Mouse (Mus musculus): ENCODE data around the gene Tlr12. TPM values are rescaled to one million over a fixed set of nuclear protein-coding genes. Genes with fewer than 3 reads are reported as not detected.
"Not testable (repeated sequence)": the region's sequence is repeated elsewhere in the genome, so short reads cannot be mapped to it uniquely, and the experiment has no call there.

Gene Tlr12
- polyA plus RNA-seq, 1 experiment from 2014 or later = 0.91 TPM

DNA sequence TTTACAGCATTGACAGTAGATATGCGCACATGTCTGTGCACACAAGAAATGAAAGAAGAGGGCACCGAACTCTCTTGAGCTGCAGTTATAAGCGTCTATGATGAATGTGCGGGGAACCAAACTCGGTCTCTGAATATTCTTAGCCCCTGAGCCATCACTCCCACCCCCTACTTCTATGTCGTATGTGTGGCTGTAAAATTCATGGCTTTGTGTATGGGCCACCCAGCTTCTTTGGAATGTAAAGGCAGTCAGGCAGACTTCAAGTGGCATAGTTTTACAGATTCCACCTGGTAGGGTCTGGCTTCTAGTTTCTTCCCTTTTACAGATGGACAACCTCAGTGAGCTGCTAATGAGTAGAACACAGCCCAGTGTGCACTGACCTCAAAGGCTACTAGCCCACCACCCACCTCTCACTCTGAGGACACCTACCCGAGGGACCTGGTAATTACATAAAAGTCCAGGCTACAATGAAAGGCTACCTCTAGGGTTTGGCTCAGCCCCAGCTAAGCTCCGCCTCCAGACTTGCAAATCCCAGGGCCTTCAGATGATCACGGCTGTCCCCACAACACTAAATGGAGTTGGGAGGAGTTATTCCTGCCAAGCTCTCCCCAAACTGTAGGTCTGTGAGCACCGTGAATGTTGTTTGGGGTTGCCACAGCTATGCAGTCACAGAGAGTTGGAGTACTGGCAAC, 17.6 kb upstream of the Tlr12 start:
- Histone ChIP-seq H3K9ac (ENCODE audit: low read depth, low read length) (no peak overlapping the region), H3K4me2 (replicated peaks; ENCODE audit: low read depth, low read length) (no peak overlapping the region), H3K36me3 (ENCODE audit: control insufficient read depth, insufficient read depth, low read length) (no peaks in the 10 kb centered on the region), H3K4me1 (ENCODE audit: control insufficient read depth, insufficient read depth, low read length) (peaks cover 39% of the 10 kb centered on the region), H3K9me3 (ENCODE audit: control insufficient read depth, low read length) (no peaks in the 10 kb centered on the region), H3K27me3 (ENCODE audit: control insufficient read depth, insufficient read depth, low read length) (no peaks in the 10 kb centered on the region), H3K27ac (ENCODE audit: low read depth, low read length) (peak overlapping the region; percentile 81), H3K4me3 (ENCODE audit: low read length) (no peak overlapping the region)
- WGBS = 36% methylated on average over 10 of the region's 10 CpGs
- ATAC-seq (ENCODE audit: low FRiP score, low TSS enrichment) = peak; percentile 71

- H3K9ac ChIP-seq (ENCODE audit: low read depth, low read length) = no peak overlapping the region
- ATAC-seq (ENCODE audit: low FRiP score, low TSS enrichment) = no peak
- no peaks in the 10 kb centered on the region for H3K9me3 ChIP-seq (ENCODE audit: control insufficient read depth, low read length)
- no peaks in the 10 kb centered on the region for H3K27me3 ChIP-seq (ENCODE audit: control insufficient read depth, insufficient read depth, low read length)
- H3K4me3 ChIP-seq (ENCODE audit: low read length) = no peak overlapping the region
- H3K27ac ChIP-seq (ENCODE audit: low read depth, low read length) = peak overlapping the region; percentile 81
- no peaks in the 10 kb centered on the region for H3K36me3 ChIP-seq (ENCODE audit: control insufficient read depth, insufficient read depth, low read length)
- WGBS = 63% methylated on average over 7 of the region's 7 CpGs
- H3K4me2 ChIP-seq (replicated peaks; ENCODE audit: low read depth, low read length) = no peak overlapping the region
- H3K4me1 ChIP-seq (ENCODE audit: control insufficient read depth, insufficient read depth, low read length) = peaks cover 39% of the 10 kb centered on the region
Observed at GRCm38 (mm10) chr4:128635451-128635850, 17.0 kb upstream of the Tlr12 start.

DNA sequence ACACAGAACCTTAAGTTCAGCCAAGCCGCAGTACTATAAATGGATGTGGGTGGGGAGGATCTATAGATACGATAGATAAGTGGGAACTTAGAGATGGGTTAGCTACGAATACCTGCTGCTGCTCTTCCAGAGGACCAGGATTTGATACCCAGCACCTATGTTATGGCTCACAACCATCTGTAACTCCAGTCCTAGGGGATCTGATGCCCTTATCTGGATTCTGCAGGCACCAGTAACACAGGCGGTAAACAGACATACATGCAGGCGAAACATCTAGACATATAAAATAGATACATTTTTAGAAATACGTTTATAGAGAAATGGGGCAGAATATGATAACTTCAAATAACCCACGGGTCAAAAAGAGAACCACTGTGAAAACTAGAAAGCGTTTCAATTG, 2.7 kb upstream of the Tlr12 start:
- no peak overlapping the region for H3K9ac ChIP-seq (ENCODE audit: low read depth, low read length)
- WGBS = 93% methylated on average over 8 of the region's 8 CpGs
- no peaks in the 10 kb centered on the region for H3K27me3 ChIP-seq (ENCODE audit: control insufficient read depth, insufficient read depth, low read length)
- no peaks in the 10 kb centered on the region for H3K36me3 ChIP-seq (ENCODE audit: control insufficient read depth, insufficient read depth, low read length)
- ATAC-seq (ENCODE audit: low FRiP score, low TSS enrichment) = no peak
- H3K4me1 ChIP-seq (ENCODE audit: control insufficient read depth, insufficient read depth, low read length) = peaks cover 29% of the 10 kb centered on the region
- H3K27ac ChIP-seq (ENCODE audit: low read depth, low read length) = no peak overlapping the region
- H3K9me3 ChIP-seq (ENCODE audit: control insufficient read depth, low read length) = no peaks in the 10 kb centered on the region
- no peak overlapping the region for H3K4me3 ChIP-seq (ENCODE audit: low read length)
- no peak overlapping the region for H3K4me2 ChIP-seq (replicated peaks; ENCODE audit: low read depth, low read length)

DNA sequence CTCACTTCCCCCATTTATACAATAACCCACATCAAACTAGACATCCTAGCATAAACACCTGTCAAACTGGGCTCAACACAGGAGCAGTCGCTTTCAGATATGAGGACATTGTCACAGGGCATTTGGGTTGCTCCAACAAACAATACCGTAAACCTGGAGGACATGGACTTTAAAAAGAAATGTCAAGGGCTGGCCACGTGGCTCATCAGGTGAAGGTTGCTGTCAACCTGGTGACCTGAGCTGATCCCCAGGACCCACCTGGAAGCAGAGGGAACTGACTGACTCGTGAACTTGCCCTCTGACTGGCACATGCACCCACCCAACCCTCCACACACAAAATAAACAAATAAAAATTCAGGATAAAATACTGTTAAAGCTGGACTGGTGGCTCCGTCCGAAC, 2.2 kb upstream of the Tlr12 start:
- no peak for ATAC-seq (ENCODE audit: low FRiP score, low TSS enrichment)
- Histone ChIP-seq H3K36me3 (ENCODE audit: control insufficient read depth, insufficient read depth, low read length) (no peaks in the 10 kb centered on the region), H3K4me3 (ENCODE audit: low read length) (no peak overlapping the region)

DNA sequence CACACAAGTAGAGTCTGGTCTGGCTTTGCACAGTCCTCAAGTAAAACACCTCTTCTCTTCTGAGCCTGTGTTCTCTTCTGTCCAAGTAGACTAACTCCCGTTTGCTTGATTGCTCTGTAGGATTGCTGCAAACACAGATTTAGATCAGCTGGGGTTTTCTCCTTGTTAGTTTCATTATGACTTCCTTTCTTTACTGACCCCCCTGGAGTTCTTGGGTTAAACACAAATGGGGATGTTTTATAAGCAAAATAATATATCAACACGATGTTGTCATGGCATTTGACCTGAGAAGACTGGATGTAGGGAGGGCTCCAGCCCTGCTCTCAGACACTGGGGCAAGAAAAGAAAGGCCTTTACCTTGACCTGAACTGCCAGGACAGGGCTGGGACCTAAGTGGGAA, 544 bp upstream of the Tlr12 start:
- peak; percentile 12; the same call in 1 of the 2 replicates for ATAC-seq (ENCODE audit: low FRiP score, low TSS enrichment)
- Histone ChIP-seq H3K4me3 (ENCODE audit: low read length) (no peak overlapping the region), H3K4me2 (replicated peaks; ENCODE audit: low read depth, low read length) (no peak overlapping the region), H3K27me3 (ENCODE audit: control insufficient read depth, insufficient read depth, low read length) (no peaks in the 10 kb centered on the region), H3K4me1 (ENCODE audit: control insufficient read depth, insufficient read depth, low read length) (peaks cover 29% of the 10 kb centered on the region), H3K36me3 (ENCODE audit: control insufficient read depth, insufficient read depth, low read length) (no peaks in the 10 kb centered on the region), H3K9ac (ENCODE audit: low read depth, low read length) (no peak overlapping the region), H3K9me3 (ENCODE audit: control insufficient read depth, low read length) (no peaks in the 10 kb centered on the region), H3K27ac (ENCODE audit: low read depth, low read length) (peak overlapping the region; percentile 51; the same call in 1 of the 2 replicates)
- WGBS = 25% methylated on average over 2 of the region's 2 CpGs

More for the DNA sequence above, 2.2 kb upstream of the Tlr12 start:
- WGBS = 69% methylated on average over 6 of the region's 6 CpGs
- Histone ChIP-seq H3K4me2 (replicated peaks; ENCODE audit: low read depth, low read length) (no peak overlapping the region), H3K9me3 (ENCODE audit: control insufficient read depth, low read length) (no peaks in the 10 kb centered on the region), H3K4me1 (ENCODE audit: control insufficient read depth, insufficient read depth, low read length) (peaks cover 29% of the 10 kb centered on the region), H3K9ac (ENCODE audit: low read depth, low read length) (no peak overlapping the region), H3K27me3 (ENCODE audit: control insufficient read depth, insufficient read depth, low read length) (no peaks in the 10 kb centered on the region), H3K27ac (ENCODE audit: low read depth, low read length) (no peak overlapping the region)

DNA sequence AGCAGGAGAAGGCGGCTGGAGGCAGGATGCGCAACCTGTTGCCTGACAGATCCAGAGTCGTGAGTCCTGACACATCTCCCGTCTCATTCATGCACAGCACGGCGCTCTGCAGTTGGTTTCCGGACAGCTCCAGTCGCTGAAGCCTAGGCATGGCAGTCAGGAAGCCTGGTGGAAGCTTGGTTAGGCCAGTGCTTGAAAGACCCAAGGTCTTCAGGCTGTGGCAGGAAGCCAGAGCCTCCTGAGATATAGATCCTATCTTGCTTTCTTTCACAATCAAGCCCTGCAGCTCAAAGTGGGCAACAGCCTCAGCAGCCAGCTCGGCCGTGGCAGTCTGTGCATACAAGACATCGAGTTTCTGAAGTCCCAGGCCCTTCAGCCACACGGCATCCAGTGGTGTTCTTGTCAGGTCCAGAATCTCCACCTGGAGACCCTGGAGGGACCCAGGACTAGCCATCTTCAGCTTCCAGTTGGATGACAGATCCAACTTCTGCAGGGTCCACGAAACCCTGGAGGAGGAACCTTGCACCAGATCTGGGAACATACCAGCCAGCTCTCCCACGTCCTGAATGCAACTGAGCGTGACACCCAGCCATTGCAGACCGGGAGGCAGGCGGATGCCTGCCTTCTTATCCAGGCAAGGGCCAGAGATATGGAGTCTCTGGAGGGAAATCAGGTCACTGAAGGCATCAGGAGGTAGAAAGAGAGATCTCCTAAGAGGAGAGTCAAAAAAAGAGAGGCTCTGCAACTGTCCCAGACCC, 877 bp downstream of the Tlr12 start:
- H3K4me3 ChIP-seq (ENCODE audit: low read length) = no peak overlapping the region
- H3K27ac ChIP-seq (ENCODE audit: low read depth, low read length) = peak overlapping the region; percentile 51; the same call in 1 of the 2 replicates
- no peaks in the 10 kb centered on the region for H3K9me3 ChIP-seq (ENCODE audit: control insufficient read depth, low read length)
- peak; percentile 26 for ATAC-seq (ENCODE audit: low FRiP score, low TSS enrichment)
- no peaks in the 10 kb centered on the region for H3K36me3 ChIP-seq (ENCODE audit: control insufficient read depth, insufficient read depth, low read length)
- H3K4me1 ChIP-seq (ENCODE audit: control insufficient read depth, insufficient read depth, low read length) = peaks cover 29% of the 10 kb centered on the region
- 46% methylated on average over 17 of the region's 17 CpGs for WGBS
- peak overlapping the region; percentile 34; the same call in 1 of the 2 replicates for H3K9ac ChIP-seq (ENCODE audit: low read depth, low read length)
- peak overlapping the region; percentile 22 for H3K4me2 ChIP-seq (replicated peaks; ENCODE audit: low read depth, low read length)
- H3K27me3 ChIP-seq (ENCODE audit: control insufficient read depth, insufficient read depth, low read length) = no peaks in the 10 kb centered on the region

DNA sequence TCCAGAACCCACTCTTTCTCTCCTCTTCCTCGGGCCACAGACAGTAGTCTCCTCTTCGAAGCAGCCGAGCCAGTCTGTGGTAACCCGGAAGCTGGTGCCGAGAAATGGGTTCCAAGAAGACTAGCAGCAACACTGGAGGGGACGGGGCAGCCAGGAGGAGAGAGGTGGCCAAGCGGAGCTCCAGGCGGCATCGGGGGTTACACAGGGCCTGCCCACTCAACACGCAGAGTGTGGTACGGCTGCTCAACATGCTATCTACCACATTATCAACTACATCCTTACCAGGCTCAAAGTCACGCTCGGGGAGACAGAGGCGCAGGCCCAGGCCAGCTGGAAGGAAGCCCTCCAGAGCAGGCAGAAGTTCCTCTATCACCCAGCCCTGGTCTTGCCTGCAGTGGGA, 2.7 kb downstream of the Tlr12 start:
- Histone ChIP-seq H3K4me1 (ENCODE audit: control insufficient read depth, insufficient read depth, low read length) (peaks cover 29% of the 10 kb centered on the region), H3K9me3 (ENCODE audit: control insufficient read depth, low read length) (no peaks in the 10 kb centered on the region), H3K4me2 (replicated peaks; ENCODE audit: low read depth, low read length) (no peak overlapping the region), H3K9ac (ENCODE audit: low read depth, low read length) (no peak overlapping the region), H3K27me3 (ENCODE audit: control insufficient read depth, insufficient read depth, low read length) (no peaks in the 10 kb centered on the region), H3K4me3 (ENCODE audit: low read length) (no peak overlapping the region), H3K36me3 (ENCODE audit: control insufficient read depth, insufficient read depth, low read length) (no peaks in the 10 kb centered on the region), H3K27ac (ENCODE audit: low read depth, low read length) (no peak overlapping the region)
- ATAC-seq (ENCODE audit: low FRiP score, low TSS enrichment) = no peak
- WGBS = 75% methylated on average over 14 of the region's 14 CpGs

- H3K27ac ChIP-seq (ENCODE audit: low read depth, low read length) = no peak overlapping the region
Observed at GRCm38 (mm10) chr4:128613326-128613725, 5.1 kb downstream of the Tlr12 start.

DNA sequence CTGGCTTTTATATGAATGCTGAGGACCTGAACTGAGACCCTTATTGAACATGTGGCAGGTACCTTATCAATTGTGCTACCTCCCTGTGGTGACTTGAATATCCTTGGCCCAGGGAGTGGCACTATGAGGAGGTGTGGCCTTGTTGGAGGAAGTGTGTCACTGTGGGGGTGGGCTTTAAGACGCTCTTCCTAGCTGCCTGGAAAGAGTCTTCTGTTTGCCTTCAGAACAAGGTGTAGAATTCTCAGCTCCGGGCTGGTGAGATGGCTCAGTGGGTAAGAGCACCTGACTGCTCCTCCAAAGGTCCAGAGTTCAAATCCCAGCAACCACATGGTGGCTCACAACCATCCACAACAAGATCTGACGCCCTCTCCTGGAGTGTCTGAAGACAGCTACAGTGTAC, 6.7 kb downstream of the Tlr12 start:
- WGBS = 77% methylated on average over 3 of the region's 3 CpGs
- H3K9me3 ChIP-seq (ENCODE audit: control insufficient read depth, low read length); H3K27me3 ChIP-seq (ENCODE audit: control insufficient read depth, insufficient read depth, low read length); H3K36me3 ChIP-seq (ENCODE audit: control insufficient read depth, insufficient read depth, low read length); H3K4me2 ChIP-seq (replicated peaks; ENCODE audit: low read depth, low read length); H3K9ac ChIP-seq (ENCODE audit: low read depth, low read length); H3K4me1 ChIP-seq (ENCODE audit: control insufficient read depth, insufficient read depth, low read length); ATAC-seq (ENCODE audit: low FRiP score, low TSS enrichment); H3K27ac ChIP-seq (ENCODE audit: low read depth, low read length); H3K4me3 ChIP-seq (ENCODE audit: low read length): not testable (repeated sequence)

More at GRCm38 (mm10) chr4:128613326-128613725, 5.1 kb downstream of the Tlr12 start:
- Histone ChIP-seq H3K9me3 (ENCODE audit: control insufficient read depth, low read length) (no peaks in the 10 kb centered on the region), H3K36me3 (ENCODE audit: control insufficient read depth, insufficient read depth, low read length) (no peaks in the 10 kb centered on the region), H3K4me3 (ENCODE audit: low read length) (no peak overlapping the region), H3K27me3 (ENCODE audit: control insufficient read depth, insufficient read depth, low read length) (no peaks in the 10 kb centered on the region), H3K4me2 (replicated peaks; ENCODE audit: low read depth, low read length) (no peak overlapping the region), H3K4me1 (ENCODE audit: control insufficient read depth, insufficient read depth, low read length) (peaks cover 24% of the 10 kb centered on the region), H3K9ac (ENCODE audit: low read depth, low read length) (no peak overlapping the region)
- no peak for ATAC-seq (ENCODE audit: low FRiP score, low TSS enrichment)
- 18% methylated on average over 8 of the region's 8 CpGs for WGBS
